Mouse (Mus musculus): ENCODE results near the gene Ralgps1.

DNA sequence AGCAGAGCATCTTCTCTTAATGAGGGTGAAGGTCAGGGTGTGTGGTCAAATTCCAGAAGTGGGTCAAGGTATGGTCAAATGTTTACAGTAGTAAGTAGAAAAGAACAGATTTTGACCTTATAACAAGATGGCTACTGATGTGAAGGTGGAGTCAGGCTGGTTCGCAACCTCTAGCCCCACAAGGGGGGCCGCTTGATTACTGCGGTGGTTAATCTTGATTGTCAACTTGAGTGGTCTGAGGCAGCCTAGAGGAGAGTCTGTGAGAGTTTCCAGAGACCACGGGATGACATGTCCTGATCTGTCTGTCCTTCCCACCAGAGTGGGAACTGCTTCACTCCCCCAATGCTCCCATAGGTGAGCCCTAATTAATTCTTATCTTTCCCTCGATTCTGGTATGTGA, 29.3 kb upstream of the Ralgps1 start:
- TF ChIP-seq CTCF (IDR thresholded peaks at IDR 0.05) (no peak), EP300 (IDR thresholded peaks at IDR 0.05) (no peak)
